Mouse (Mus musculus) left cerebral cortex, postnatal 25 days (tissue): ENCODE measurements at regions not wholly inside any gene's neighbourhood (a gene's known extent, or its start where the extent isn't known, plus 50 kb on each side); places are given as distances from the start of the nearest gene placed in this dataset.
"Not testable (repeated sequence)": the region's sequence is repeated elsewhere in the genome, so short reads cannot be mapped to it uniquely, and the experiment has no call there.

Experiments
- DNase-seq, 2 experiments: peaks; one replicate each; pipeline ENCODE4 v3.0.0; 2022; ENCODE audit warnings: low spot score in 2 of 2, mixed read lengths in 1 of 2
- intact Hi-C: fragments of 180-260 bp; cut with DNase I; formaldehyde crosslinking; loops from one replicate; pipeline ENCODE4 v1.15.1; 2025

GRCm38 (mm10) chr10:84235006-84235405 lies 205.4 kb downstream of the Nuak1 start:
- no peak for DNase-seq
- intact Hi-C loops, result no loop called here

DNA sequence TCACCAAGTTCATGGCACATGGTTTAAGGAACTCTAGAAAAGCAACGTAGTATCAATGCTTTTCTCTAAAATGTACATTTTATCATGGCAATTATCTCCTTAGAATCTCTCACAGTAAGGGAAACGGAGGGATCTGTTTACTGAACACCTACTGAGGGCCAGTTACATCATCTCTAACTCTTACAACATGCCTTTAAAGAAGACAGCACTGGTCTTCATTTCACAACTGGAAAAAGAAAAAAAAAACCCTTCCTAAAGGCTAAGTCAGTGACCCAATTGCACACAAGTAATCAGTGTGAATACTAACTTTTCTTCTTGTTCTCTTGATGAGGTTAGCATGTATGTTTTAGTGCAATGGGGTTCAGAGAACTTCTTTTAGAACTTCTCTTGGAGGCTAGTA lies 204.2 kb downstream of the Nuak1 start:
- intact Hi-C loops, result no loop called here
- no peak for DNase-seq

DNA sequence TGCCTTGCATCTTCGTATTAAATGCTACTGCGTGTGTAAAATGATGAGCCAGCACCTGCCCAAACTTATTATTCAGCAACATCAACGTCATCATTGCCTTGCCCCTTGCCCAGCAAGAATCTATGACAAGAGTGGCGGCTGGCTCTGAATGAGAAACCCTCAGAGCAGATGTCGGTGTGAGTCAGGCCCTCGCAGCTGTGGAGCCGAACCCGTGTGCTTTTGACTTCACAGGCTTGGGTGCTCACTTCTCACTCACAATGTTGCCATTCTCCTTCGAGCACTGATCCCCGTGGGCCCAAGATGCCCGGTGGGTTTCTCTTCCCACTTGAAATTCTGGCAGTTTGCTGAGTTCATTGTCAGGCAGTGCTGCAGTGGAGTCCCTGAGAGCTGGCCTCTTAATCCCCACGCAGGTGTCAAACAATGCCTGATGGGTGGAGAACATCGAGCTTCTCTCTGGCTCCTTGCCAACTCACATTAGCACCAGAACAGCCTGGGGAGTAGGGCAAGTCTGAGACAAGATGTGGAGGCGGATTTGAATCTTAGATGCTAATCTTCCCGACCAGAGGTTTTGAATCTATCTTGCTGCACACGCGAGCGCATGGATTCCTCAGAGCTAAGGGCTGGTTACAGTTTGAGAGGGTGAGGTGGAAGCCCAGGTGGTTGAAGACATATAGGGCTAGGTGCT lies 202.0 kb downstream of the Nuak1 start:
- intact Hi-C loops, result no loop called here
- peak; percentile 43 to 54 for DNase-seq

GRCm38 (mm10) chr10:84243283-84243682 lies 197.1 kb downstream of the Nuak1 start:
- DNase-seq, result peak in 1 of 2 experiments; percentile 16
- intact Hi-C loops, result no loop called here

DNA sequence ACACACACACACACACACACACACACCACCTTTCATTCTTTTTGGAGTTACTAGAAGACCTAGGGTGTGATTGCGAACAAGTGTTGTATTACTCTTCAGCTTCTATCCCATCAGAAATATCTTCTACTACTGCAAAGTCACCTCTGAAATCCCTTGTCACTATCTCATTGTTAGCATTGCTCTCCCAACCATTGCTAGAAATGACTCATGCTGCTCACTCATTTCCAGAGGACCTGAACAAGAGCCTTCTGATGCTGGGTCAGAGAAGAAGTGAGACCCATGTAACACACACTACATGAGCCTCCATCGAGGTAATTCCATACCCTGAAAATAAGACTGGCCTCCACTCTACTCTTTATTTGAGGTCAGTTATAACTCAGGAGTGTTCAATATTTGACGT lies 191.1 kb downstream of the Nuak1 start:
- intact Hi-C loops, result no loop called here
- DNase-seq, result no peak

DNA sequence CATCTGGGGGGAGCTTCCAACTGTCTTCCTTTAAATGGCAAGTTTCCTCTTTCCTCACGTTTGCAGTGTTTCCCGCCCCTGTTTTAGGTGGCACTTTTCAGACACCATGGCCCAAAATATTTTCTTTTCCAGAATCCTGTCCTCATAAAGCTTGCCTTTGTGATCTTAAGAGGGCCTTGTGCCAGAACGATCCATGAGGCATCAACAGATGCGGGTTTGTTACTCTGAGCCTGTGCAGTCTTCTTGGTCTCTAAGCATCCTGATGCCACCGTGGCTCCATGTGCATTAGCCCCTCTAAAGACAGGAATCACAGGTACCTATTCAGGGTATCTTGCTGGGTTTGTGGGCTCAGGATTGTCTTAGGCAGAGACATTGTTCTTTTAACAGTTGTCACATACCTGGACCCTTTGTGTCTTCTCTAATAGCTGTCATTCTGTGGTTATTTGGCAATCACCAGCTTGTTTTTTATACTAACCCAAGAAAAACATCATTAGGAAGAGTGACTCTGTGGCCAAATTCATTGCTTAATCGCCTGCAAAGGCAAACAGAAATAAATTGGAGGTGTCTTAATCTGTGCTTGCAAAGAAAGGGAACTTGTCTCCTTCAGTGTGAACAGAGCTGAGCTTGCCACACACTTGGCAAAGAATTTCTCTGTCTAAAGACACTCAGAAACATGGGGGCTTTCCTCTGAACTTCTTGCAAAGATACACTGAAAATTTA lies 179.3 kb downstream of the Nuak1 start:
- DNase-seq, result no peak
- intact Hi-C loops, result no loop called here

GRCm38 (mm10) chr10:84262943-84263342 lies 177.5 kb downstream of the Nuak1 start:
- intact Hi-C loops, result no loop called here
- DNase-seq, result no peak

DNA sequence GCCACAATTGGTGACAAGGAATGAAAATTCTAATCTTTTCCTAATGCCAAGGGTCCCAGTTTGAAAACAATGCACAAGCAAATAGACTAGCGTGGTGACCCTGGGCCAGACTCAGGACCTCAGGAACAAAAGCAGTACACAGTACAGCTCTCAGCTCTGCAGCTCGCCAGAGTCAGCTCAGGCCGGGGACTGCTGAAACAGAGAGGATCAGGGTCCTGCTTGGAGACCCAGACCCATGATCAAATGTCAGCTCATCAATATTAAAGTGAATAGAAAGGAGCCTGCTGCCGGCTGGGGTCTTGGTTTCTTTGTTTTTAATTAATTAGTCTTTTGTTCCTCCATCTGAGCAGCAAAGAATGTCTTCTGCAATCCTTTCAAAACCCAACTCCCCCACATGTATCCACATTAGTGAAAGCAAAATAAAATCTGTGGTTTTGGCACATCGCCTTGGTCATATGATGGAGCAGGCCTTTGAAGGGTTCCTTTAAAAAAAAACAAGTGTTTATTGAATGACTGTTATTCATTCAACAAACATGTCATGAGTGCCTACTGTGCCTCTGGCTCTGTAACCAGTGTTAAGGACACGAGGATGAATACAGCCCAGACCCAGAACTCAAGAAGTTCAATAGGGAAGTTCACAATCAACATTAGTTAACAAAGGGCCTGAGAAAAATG lies 154.4 kb downstream of the Nuak1 start:
- intact Hi-C loops, result no loop called here
- DNase-seq, result no peak

GRCm38 (mm10) chr10:84294422-84294821 lies 146.0 kb downstream of the Nuak1 start:
- no peak for DNase-seq
- intact Hi-C loops, result no loop called here

DNA sequence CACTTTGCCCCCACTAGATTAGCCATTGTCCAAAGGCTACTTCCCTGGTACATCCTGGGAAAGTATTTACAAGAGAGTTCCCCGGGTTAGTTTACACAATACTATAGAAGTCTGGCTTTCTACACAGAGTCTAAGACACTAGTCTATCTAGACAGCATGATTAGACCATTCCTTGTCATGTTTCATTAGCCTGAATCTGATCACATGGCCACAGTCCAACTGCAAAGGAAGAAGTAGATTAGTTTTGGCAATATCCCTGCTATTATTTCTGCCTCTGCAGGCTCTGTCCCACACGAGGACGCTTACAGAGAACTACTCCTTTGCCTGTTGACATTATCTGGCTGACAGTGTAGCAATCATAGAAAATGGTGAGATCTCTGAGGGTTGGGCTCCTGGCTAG lies 144.2 kb downstream of the Nuak1 start:
- no peak for DNase-seq
- intact Hi-C loops, result no loop called here

DNA sequence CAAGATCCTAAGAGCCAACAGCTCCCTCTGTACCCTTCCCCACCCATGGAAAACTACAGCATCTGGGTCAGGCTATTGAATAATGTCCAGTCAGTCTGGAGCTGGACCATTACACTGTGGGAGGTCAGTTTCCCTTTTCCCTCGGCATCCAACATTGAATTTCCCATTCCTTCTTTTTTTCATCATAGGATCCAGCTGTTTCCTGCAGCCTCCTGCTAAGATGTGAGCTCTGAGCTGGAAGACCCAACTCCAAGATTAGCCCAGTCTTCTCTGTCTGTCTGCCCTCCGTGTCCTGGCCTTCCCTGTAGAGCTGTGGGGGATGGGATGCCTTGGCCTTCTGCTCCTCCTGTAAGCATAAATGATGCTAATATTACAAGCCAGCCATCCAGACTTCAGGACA lies 138.8 kb downstream of the Nuak1 start:
- DNase-seq, result no peak
- intact Hi-C loops, result no loop called here

- no peak for DNase-seq
Observed at GRCm38 (mm10) chr10:84302821-84303520, 137.4 kb downstream of the Nuak1 start.

GRCm38 (mm10) chr10:84308746-84309145 lies 131.7 kb downstream of the Nuak1 start:
- DNase-seq, intact Hi-C loops: not testable (repeated sequence)

More at GRCm38 (mm10) chr10:84302821-84303520, 137.4 kb downstream of the Nuak1 start:
- intact Hi-C loops, result no loop called here

DNA sequence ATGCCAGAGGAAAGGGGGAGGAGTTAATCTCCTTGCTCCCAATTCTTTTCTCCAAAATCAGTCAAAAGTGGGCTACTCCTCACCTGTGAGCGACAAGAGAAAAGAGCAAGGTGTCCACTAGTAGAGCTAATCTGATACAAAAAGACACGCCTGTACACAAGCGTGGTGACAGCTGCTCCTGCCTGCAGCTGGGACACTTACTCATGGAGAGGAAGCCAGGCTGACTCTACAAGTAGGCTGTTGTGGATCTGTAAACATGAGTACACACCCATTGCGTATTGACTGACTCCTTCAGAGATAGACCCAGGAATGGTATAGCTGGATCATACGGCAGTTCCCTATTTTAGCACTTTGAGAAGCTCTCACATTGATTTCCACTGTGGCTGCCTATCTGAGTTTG lies 129.7 kb downstream of the Nuak1 start:
- no peak for DNase-seq
- intact Hi-C loops, result no loop called here

DNA sequence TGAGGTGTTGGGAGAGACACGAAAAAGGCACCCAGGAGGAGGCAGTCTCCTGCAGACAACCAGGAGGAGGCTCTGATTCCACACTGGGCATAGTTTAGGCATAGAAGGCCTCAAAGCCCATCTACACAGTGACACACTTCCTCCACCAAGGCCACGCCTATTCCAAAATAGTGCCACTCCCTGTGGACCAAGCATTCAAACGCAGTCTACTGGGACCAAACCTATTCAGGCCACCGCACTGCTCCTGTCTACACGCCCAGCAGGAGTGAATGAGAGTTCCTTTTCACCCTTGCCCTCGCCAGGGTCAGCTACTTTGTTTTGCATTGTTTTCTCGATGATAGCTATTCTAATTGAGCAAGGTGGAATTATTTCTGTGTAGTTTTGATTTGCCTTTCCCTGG lies 127.7 kb downstream of the Nuak1 start:
- intact Hi-C loops, result no loop called here
- DNase-seq, result no peak

DNA sequence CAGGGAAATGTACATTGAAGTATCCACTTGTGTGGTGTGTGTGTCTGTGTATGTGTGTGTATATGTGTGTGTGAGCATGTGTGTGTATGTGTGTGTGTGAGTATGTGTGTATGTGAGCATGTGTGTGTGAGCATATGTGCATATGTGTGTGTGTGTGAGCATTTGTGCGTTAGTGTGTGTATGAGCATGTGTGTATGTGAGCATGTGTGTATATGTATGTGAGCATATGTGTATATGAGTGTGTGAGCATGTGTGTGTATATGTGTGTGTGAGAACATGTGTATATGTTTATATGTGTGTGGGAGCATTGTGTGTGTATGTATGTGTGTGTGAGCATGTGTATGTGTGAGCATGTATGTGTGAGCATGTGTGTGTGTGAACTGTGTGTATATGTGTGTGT lies 123.5 kb downstream of the Nuak1 start:
- intact Hi-C loops, result no loop called here
- no peak for DNase-seq

GRCm38 (mm10) chr10:84317960-84318359 lies 122.4 kb downstream of the Nuak1 start:
- DNase-seq, result peak in 1 of 2 experiments; percentile 56
- intact Hi-C loops, result no loop called here
